Mouse (Mus musculus): Measurements from ENCODE around the gene Kcnab3.

DNA sequence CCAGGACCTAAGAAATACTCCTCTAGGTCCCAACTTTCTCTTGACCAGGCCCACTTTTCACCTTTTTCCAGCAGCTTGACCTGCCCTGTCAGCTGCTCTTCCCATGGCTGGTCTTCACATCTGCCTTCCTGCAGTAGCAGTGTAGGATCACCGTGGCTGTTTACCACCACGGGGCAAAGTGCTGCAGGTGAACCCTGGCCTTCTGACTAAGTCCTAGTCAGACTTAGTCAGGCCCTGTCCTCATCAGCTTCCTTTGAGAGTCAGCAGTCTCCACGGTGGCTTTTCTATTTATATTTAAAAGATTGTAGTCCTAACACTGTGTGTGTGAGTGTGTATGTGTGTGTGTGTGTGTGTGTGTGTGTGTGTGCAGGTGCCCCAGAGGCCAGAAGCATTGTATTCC is 51.7 kb downstream of the Kcnab3 start:
- no peak for TF ChIP-seq CTCF (IDR thresholded peaks at IDR 0.05; ENCODE audit: extremely low read depth, insufficient read depth, low read length)
- TF ChIP-seq POLR2A (IDR thresholded peaks at IDR 0.05; ENCODE audit: extremely low read depth, insufficient read depth, low read length): no peak
